Mouse (Mus musculus) liver, embryonic 14.5 days (tissue): ENCODE data around the gene Tbc1d22a.

ENCODE experiments used
- CTCF ChIP-seq: IDR thresholded peaks from 2 replicates; pipeline ENCODE4 v1.5.1; 2016; ENCODE audit warnings: antibody characterized with exemption, low read depth, control low read depth
- EP300 ChIP-seq: IDR thresholded peaks from 2 replicates; pipeline ENCODE4 v1.6.1; 2016; ENCODE audit warnings: antibody characterized with exemption, low read depth

DNA sequence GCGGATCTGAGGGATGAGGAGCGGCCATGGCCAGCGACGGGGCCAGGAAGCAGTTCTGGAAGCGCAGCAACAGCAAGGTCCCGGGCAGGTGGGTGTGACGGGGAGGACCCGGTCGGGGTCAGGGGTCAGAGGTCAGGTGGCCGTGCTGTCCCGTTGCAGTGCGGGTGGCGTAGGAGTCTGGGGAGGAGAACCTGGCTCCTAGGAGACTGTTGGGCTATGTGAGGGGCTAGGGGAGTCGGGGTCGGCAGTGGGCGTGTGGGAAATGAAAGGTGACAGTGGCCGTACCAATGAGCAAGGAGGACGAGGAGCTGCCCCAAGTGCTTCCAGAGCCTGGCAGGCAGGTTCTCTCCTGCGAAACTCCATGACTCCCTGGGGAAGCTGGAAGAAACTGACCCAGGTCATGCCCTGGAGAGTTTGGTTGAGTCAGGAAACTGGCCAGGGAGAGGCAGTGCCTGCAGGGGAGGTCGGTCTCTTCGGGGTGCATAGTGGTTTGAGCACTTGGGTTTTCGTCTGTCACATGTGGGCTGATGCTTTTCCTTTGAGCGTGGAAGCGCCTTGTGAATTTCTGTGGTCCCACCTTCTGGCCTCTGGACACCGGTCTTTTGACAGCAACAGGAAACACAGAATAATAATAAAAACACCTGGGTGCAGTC is 416 bp downstream of the Tbc1d22a start:
- TF ChIP-seq EP300 (no peak), CTCF (no peak)
